Mouse (Mus musculus) cortical plate, adult 2 months (tissue): ENCODE measurements at regions not wholly inside any gene's neighbourhood (a gene's known extent, or its start where the extent isn't known, plus 50 kb on each side); places are given as distances from the start of the nearest gene placed in this dataset.

Experiments used
- CTCF ChIP-seq: fragments of 200-500 bp; IDR thresholded peaks from 2 replicates; pipeline ENCODE4 v1.5.1; 2011; ENCODE audit warnings: mild to moderate bottlenecking, control low read depth, low read length; ENCODE audit not compliant: insufficient read depth; ENCODE audit errors: extremely low read depth
- POLR2A ChIP-seq: fragments of 200-500 bp; IDR thresholded peaks from 2 replicates; pipeline ENCODE4 v1.6.1; 2011; ENCODE audit warnings: mild to moderate bottlenecking, low read length, control low read depth; ENCODE audit not compliant: insufficient read depth; ENCODE audit errors: extremely low read depth

DNA sequence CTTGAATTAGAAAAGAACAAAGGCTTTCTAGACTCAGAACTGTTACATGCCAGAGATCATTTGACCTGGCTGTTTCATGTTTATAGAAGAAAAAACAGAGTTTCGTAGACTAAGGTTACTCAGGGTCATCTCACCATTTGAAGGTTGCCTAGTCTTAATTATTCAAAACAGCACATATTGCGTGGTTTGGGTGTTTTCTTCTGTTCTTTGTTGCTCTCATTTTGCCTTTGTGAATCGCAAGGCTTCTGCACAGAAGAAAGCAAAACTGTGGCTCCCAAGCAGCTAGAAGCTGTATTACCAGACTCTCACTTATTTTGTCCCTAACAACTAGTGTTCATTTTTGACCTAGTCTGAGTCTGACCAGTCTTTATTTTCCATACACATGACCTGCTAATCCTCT lies 83.3 kb downstream of the Fasl start:
- TF ChIP-seq CTCF (no peak), POLR2A (no peak)
